Mouse (Mus musculus) liver, embryonic 14.5 days (tissue): ENCODE results near the gene Adam15. TPM values are rescaled to one million over a fixed set of nuclear protein-coding genes. Genes with fewer than 3 reads are reported as not detected.

Source experiments
- ATAC-seq: fragments of 200-750 bp; cut with Nextera tagmentation; 2 replicates; pipeline ENCODE4 v1.8.0; 2017; ENCODE audit warnings: moderate number of reproducible peaks, mild to moderate bottlenecking, moderate library complexity; ENCODE audit not compliant: insufficient read depth
- DNase-seq, 3 experiments: peaks; one replicate each; pipeline ENCODE4 v3.0.0-alpha.2; 2012 to 2013; ENCODE audit warnings: low read depth in 3 of 3, low spot score in 3 of 3
- H3K27ac ChIP-seq: fragments of 300-500 bp; sonication (generic); 2 replicates; pipeline ENCODE4 v1.5.1; 2014; ENCODE audit warnings: moderate library complexity, mild to moderate bottlenecking, control low read depth, inconsistent platforms
- H3K27me3 ChIP-seq: fragments of 300-500 bp; sonication (generic); 2 replicates; pipeline ENCODE4 v1.6.1; 2014; ENCODE audit warnings: mild to moderate bottlenecking, low read length, moderate library complexity; ENCODE audit not compliant: control insufficient read depth, insufficient read depth
- H3K36me3 ChIP-seq: fragments of 300-500 bp; sonication (generic); replicated peaks from 2 replicates; pipeline ENCODE4 v1.6.1; 2014; ENCODE audit warnings: low read depth; ENCODE audit not compliant: control insufficient read depth, insufficient read depth
- H3K4me1 ChIP-seq, 2 experiments: fragments of 200-500 bp in 1 of 2; fragments of 300-500 bp in 1 of 2; sonication (generic) in 1 of 2; replicated peaks; 2 replicates each; pipeline ENCODE4 v1.6.1; 2012 to 2014; ENCODE audit warnings: antibody characterized with exemption in 1 of 2, inconsistent platforms in 1 of 2, low read length in 1 of 2; ENCODE audit not compliant: control insufficient read depth in 2 of 2, insufficient read depth in 2 of 2
- H3K4me2 ChIP-seq: fragments of 300-500 bp; sonication (generic); 2 replicates; pipeline ENCODE4 v1.6.1; 2014; ENCODE audit warnings: low read depth, mild to moderate bottlenecking, control low read depth, moderate library complexity
- H3K4me3 ChIP-seq, 2 experiments: fragments of 200-500 bp in 1 of 2; fragments of 300-500 bp in 1 of 2; sonication (generic) in 1 of 2; 2 replicates each; pipeline ENCODE4 v1.5.1; 2012 to 2014; ENCODE audit warnings: low read depth in 2 of 2, low read length in 2 of 2, mild to moderate bottlenecking in 2 of 2, control low read depth in 1 of 2, inconsistent platforms in 1 of 2, moderate library complexity in 1 of 2; ENCODE audit not compliant: insufficient read depth in 1 of 2
- H3K9ac ChIP-seq: fragments of 300-500 bp; sonication (generic); replicated peaks from 2 replicates; pipeline ENCODE4 v1.6.1; 2014; ENCODE audit warnings: mild to moderate bottlenecking, control low read depth, moderate library complexity
- H3K9me3 ChIP-seq: fragments of 300-500 bp; sonication (generic); 2 replicates; pipeline ENCODE4 v1.6.1; 2016; ENCODE audit warnings: low read length, mixed read lengths; ENCODE audit not compliant: control insufficient read depth
- CTCF ChIP-seq: IDR thresholded peaks from 2 replicates; pipeline ENCODE4 v1.5.1; 2016; ENCODE audit warnings: antibody characterized with exemption, low read depth, control low read depth
- EP300 ChIP-seq: IDR thresholded peaks from 2 replicates; pipeline ENCODE4 v1.6.1; 2016; ENCODE audit warnings: antibody characterized with exemption, low read depth
- WGBS: fragments of 180-500 bp; shearing (Covaris S2); extraction: QIAGEN DNeasy Blood & Tissue Kit; methylation state at CpG from one replicate; pipeline ENCODE4 v1.1.7; 2014; ENCODE audit not compliant: insufficient replicate concordance; 5-methylcytosine and 5-hydroxymethylcytosine counted together
- polyA plus RNA-seq, 2 experiments: library from polyadenylated mRNA; depleted of rRNA in 1 of 2; stranded (reverse) in 1 of 2; unstranded in 1 of 2; fragments of >200 nt; fragmentation: Nextera tagmentation in 1 of 2; extraction: Ambion mirVana in 1 of 2; gene quantifications; 2 replicates each; pipeline versions ENCODE4 v1.2.1 to v1.2.3; 2012 to 2014

Adam15 gene
- polyA plus RNA-seq, 2 experiments: 4.9 to 6.2 TPM

GRCm38 (mm10) chr3:89394006-89394893 lies 44.5 kb upstream of the Adam15 start, which contains the start of gene Zbtb7b:
Gene Zbtb7b, minus strand, starts transcription at chr3:89394776.
- peak within 1 kb of the TSS; percentile 63 for H3K9ac ChIP-seq
- TF ChIP-seq CTCF (peak; percentile 62), EP300 (no peak)
- H3K27ac ChIP-seq: peak within 1 kb of the TSS; percentile 51
- H3K27me3 ChIP-seq: peaks cover 20% of the 10 kb centered on the region
- H3K36me3 ChIP-seq: no peaks in the 10 kb centered on the region
- peak within 1 kb of the TSS; percentile 98 for H3K4me2 ChIP-seq
- peak within 1 kb of the TSS; percentile 54 to 61 for H3K4me3 ChIP-seq
- peaks cover 9 to 19% of the 10 kb centered on the region in 2 experiments for H3K4me1 ChIP-seq
- under 1% methylated on average over 41 of the region's 42 CpGs for WGBS
- no peak for DNase-seq
- H3K9me3 ChIP-seq: no peaks in the 10 kb centered on the region
- peak; percentile 64 for ATAC-seq

DNA sequence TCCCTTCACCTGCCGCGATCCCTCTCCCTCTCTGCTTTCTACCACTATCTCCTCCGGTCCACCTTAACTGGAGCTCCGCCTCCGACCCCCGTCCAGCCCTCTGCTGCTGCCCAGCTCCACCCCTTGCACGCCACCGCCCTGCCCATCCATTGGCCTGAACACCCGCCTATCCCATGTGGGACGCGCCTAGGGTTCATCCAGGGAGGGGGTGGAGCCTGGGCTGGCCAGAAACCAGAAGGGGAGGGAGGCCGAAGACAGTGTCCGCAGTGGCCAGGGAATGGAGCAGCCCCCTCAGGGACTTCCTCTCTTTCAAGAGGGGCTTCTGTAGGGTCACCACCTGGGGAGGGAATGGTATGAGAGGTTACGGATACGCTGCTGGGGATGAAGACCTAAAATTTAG lies 43.8 kb upstream of the Adam15 start:
- peak; percentile 88 to 90 (median 89) for DNase-seq
- peaks cover 9 to 22% of the 10 kb centered on the region in 2 experiments for H3K4me1 ChIP-seq
- H3K27ac ChIP-seq: peak overlapping the region; percentile 51
- ATAC-seq: peak; percentile 89
- peak overlapping the region; percentile 98 for H3K4me2 ChIP-seq
- H3K4me3 ChIP-seq: peak overlapping the region; percentile 61 to 67
- no peaks in the 10 kb centered on the region for H3K36me3 ChIP-seq
- peaks cover 20% of the 10 kb centered on the region for H3K27me3 ChIP-seq
- under 1% methylated on average over 15 of the region's 15 CpGs for WGBS
- TF ChIP-seq EP300: no peak
- 0 out of 2 replicates have a peak, but pooled peaks have one; percentile 15 for TF ChIP-seq CTCF
- H3K9ac ChIP-seq: peak overlapping the region; percentile 63
- no peaks in the 10 kb centered on the region for H3K9me3 ChIP-seq

DNA sequence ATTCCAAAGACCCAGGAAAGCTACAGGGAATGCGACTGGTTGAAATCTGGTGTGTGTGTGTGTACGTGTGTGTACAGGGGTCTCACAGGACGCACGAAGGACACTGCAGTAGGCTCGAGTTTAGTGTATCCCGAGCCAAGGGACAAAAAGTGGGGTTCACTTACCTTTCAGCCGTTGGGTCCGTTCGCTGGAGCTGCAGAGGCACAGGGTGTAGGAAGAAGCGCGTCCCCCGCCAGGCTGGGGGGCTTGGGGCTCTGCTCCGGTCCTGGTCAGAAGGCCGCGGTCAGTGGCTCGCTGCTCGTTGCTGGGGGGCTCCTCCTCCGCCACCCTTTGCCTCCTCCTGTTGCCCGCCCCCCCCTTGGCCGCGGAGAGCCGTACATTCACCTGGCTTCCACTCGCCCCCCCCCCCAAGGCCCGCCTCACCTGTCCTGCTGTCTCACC lies 43.1 kb upstream of the Adam15 start:
- no peak for ATAC-seq

DNA sequence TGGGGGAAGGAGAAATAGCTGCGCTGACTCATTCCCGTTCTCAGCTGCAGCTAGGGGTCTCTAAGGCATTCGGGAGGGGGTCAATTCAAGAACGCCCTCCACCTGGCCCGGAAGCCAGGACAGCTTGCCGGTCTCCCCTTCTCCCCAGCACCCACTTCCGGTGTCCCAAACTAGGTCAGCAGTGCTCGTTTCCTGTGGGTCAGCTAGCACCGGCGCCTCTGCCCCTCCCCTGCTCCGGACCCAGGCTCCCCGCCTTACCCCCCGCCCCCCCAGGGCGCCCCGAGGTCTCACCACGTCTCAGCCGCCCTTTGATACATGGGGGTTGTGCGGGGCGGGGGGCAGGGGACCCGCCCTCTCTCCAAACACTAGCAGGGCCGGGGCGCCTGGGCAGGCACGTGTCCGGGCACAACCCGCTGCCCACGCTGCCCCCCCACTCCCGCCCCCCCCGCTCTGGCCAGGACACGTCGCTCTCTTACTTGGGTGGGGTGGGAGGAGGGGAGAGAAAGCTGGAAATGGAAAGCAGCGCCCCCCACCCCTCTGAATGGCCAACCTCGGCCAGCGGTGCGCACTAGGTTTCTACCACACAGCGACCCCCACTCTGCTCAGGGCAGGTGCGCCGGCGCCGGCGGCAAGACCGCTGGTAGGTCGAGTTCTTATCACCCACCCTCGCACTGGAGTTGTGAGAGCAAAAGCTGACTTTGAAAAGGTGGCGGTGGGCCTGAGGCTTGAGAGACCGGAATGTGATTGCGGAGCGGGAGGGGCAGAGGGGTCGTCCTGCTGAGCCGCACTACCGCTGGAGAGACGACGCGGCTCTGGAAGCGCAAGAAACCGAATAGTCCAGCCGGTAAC lies 42.1 kb upstream of the Adam15 start:
- H3K4me1 ChIP-seq: peaks cover 9 to 27% of the 10 kb centered on the region in 2 experiments
- H3K36me3 ChIP-seq: no peaks in the 10 kb centered on the region
- DNase-seq (no peak), ATAC-seq (no peak)
- H3K4me3 ChIP-seq: peak overlapping the region; percentile 60 to 61
- H3K9ac ChIP-seq: peak overlapping the region; percentile 25
- WGBS: 1% methylated on average over 56 of the region's 56 CpGs
- peak overlapping the region; percentile 98 for H3K4me2 ChIP-seq
- H3K27ac ChIP-seq: no peak overlapping the region
- peaks cover 20% of the 10 kb centered on the region for H3K27me3 ChIP-seq
- no peaks in the 10 kb centered on the region for H3K9me3 ChIP-seq
- no peak for TF ChIP-seq EP300
- no peak for TF ChIP-seq CTCF

More for the DNA sequence above, 43.1 kb upstream of the Adam15 start:
- H3K4me1 ChIP-seq: peaks cover 9 to 28% of the 10 kb centered on the region in 2 experiments
- peak overlapping the region; percentile 60 to 61 for H3K4me3 ChIP-seq
- H3K9me3 ChIP-seq: no peaks in the 10 kb centered on the region
- no peak overlapping the region for H3K27ac ChIP-seq
- no peaks in the 10 kb centered on the region for H3K36me3 ChIP-seq
- DNase-seq: no peak
- WGBS: 1% methylated on average over 19 of the region's 24 CpGs
- peaks cover 20% of the 10 kb centered on the region for H3K27me3 ChIP-seq
- peak overlapping the region; percentile 98 for H3K4me2 ChIP-seq
- peak overlapping the region; percentile 12; the same call in 1 of the 2 replicates for H3K9ac ChIP-seq
- TF ChIP-seq CTCF (no peak), EP300 (no peak)
